Mouse (Mus musculus) olfactory bulb, adult 2 months (tissue): ENCODE data around the gene Csf3.

Experiments
- CTCF ChIP-seq: fragments of 200-500 bp; IDR thresholded peaks from 2 replicates; pipeline ENCODE4 v1.5.1; 2012; ENCODE audit warnings: low read depth, mild to moderate bottlenecking, low read length, moderate library complexity; ENCODE audit not compliant: insufficient read depth
- POLR2A ChIP-seq: fragments of 200-500 bp; IDR thresholded peaks from 2 replicates; pipeline ENCODE4 v1.6.1; 2012; ENCODE audit warnings: mild to moderate bottlenecking, low read depth, low read length, moderate library complexity; ENCODE audit not compliant: insufficient read depth

GRCm38 (mm10) chr11:98742397-98743291 lies 41.6 kb downstream of the Csf3 start:
- TF ChIP-seq POLR2A (no peak), CTCF (no peak)
